Mouse (Mus musculus) midbrain, embryonic 11.5 days (tissue): Measurements from ENCODE around the gene Bfsp1. TPM values are rescaled to one million over a fixed set of nuclear protein-coding genes. Genes with fewer than 3 reads are reported as not detected.
A peak's percentile ranks its signal among the peaks of the same experiment; 100 is the strongest.

Experiments used
- ATAC-seq: fragments of 200-750 bp; cut with Nextera tagmentation; 2 replicates; pipeline ENCODE4 v1.8.0; 2017; ENCODE audit warnings: moderate TSS enrichment, moderate library complexity; ENCODE audit not compliant: low FRiP score
- DNase-seq: peaks from one replicate; pipeline ENCODE4 v3.0.0; 2015; ENCODE audit warnings: low spot score; ENCODE audit errors: missing footprints
- H3K27ac ChIP-seq: fragments of 300-500 bp; sonication (generic); 2 replicates; pipeline ENCODE4 v1.5.1; 2014; ENCODE audit warnings: low read depth, low read length
- H3K27me3 ChIP-seq: fragments of 300-500 bp; sonication (generic); 2 replicates; pipeline ENCODE4 v1.6.1; 2014; ENCODE audit warnings: mild to moderate bottlenecking, low read length, moderate library complexity, mixed read lengths; ENCODE audit not compliant: control insufficient read depth, insufficient read depth
- H3K36me3 ChIP-seq: fragments of 300-500 bp; sonication (generic); 2 replicates; pipeline ENCODE4 v1.6.1; 2014; ENCODE audit warnings: mild to moderate bottlenecking, low read length, moderate library complexity, mixed read lengths; ENCODE audit not compliant: control insufficient read depth, insufficient read depth
- H3K4me1 ChIP-seq: fragments of 300-500 bp; sonication (generic); 2 replicates; pipeline ENCODE4 v1.6.1; 2014; ENCODE audit warnings: low read length; ENCODE audit not compliant: control insufficient read depth, insufficient read depth
- H3K4me2 ChIP-seq: fragments of 300-500 bp; sonication (generic); 2 replicates; pipeline ENCODE4 v1.6.1; 2014; ENCODE audit warnings: mild to moderate bottlenecking, moderate library complexity
- H3K4me3 ChIP-seq: fragments of 300-500 bp; sonication (generic); 2 replicates; pipeline ENCODE4 v1.5.1; 2014; ENCODE audit warnings: low read depth, low read length
- H3K9ac ChIP-seq: fragments of 300-500 bp; sonication (generic); 2 replicates; pipeline ENCODE4 v1.6.1; 2014; ENCODE audit warnings: low read length
- H3K9me3 ChIP-seq: fragments of 300-500 bp; sonication (generic); 2 replicates; pipeline ENCODE4 v1.6.1; 2016; ENCODE audit warnings: low read length; ENCODE audit not compliant: control insufficient read depth
- WGBS: fragments of 180-500 bp; shearing (Covaris S2); extraction: QIAGEN DNeasy Blood & Tissue Kit; methylation state at CpG from one replicate; pipeline ENCODE4 v1.1.7; 2014; 5-methylcytosine and 5-hydroxymethylcytosine counted together
- polyA plus RNA-seq: library from polyadenylated mRNA; unstranded; fragments of >200 nt; fragmentation: Nextera tagmentation; extraction: Ambion mirVana; gene quantifications from 2 replicates; pipeline ENCODE4 v1.2.1, GENCODE M21; 2014

Bfsp1 gene
- polyA plus RNA-seq, 1 experiment from 2014 or later, result 2.7 TPM

DNA sequence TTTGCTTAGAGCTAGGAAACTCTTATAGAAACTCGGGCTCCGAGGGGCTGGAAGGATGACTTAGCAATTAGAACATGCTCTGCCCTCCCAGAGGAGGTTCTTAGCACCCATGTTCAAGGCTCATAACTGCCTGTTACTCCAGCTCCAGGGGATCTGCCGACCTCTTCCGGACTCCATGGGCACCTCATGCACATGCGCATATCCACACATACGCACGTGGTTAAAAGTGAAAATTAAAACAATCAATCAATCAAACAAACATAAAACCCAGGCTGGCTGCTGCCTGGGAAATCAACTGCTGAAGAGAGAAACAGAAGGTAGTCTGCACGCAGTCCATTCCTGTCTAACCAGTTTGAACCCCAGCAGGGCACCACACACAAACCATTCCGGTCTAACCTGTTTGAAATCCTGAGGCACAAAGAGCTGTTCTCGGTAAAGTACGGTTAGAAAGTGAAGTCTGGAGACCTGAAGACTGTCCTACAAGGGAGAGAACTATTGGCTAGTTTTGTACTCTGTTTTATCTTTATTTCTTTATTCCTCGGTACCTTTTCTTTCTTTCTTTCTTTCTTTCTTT is 27.0 kb upstream of the Bfsp1 start:
- peak; percentile 62 for DNase-seq
- H3K27ac ChIP-seq, result no peak overlapping the region
- H3K27me3 ChIP-seq, result no peaks in the 10 kb centered on the region

DNA sequence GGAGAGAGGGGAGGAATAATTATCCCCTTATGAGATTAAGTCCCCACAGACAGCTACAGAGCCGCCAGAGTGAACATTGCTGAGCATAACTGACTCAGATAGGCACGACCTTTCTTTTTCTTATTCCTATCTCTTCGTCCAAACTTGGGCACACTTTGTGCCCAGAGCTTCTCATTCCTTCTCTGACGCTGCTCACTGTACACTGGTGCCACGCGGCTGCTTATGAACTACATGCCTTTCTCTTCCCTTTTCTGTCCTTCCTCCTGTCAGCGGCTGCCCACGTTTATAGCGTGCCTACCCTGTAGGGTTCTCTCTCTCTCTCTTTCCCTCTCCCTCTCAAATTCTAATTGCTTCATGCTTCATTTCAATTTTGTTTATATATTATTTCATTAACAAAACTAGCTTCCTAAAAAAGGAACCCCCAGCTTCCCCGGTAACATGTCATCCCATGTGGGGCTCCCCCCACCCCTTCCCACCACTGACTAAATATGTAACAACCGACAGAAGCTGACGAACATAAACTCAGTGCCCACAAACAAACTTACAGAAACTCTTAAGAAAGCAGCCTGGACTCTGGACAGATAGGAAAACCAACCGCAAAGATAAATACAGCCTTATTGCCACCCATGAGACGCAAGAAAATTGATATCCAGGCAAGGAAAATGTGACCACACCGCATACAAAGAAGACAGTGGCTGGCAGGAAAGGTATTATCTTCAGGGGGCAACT is 26.3 kb upstream of the Bfsp1 start:
- 85% methylated on average over 15 of the region's 15 CpGs for WGBS
- Histone ChIP-seq H3K4me1 (no peaks in the 10 kb centered on the region), H3K4me2 (no peak overlapping the region), H3K9ac (no peak overlapping the region), H3K27ac (no peak overlapping the region), H3K27me3 (no peaks in the 10 kb centered on the region), H3K36me3 (no peaks in the 10 kb centered on the region), H3K4me3 (no peak overlapping the region), H3K9me3 (no peaks in the 10 kb centered on the region)
- ATAC-seq (no peak), DNase-seq (peak; percentile 41)

More for the DNA sequence above, 27.0 kb upstream of the Bfsp1 start:
- Histone ChIP-seq H3K9me3 (no peaks in the 10 kb centered on the region), H3K4me3 (no peak overlapping the region), H3K9ac (no peak overlapping the region), H3K4me2 (no peak overlapping the region), H3K36me3 (no peaks in the 10 kb centered on the region), H3K4me1 (no peaks in the 10 kb centered on the region)
- ATAC-seq, result no peak
- WGBS, result 67% methylated on average over 12 of the region's 12 CpGs

DNA sequence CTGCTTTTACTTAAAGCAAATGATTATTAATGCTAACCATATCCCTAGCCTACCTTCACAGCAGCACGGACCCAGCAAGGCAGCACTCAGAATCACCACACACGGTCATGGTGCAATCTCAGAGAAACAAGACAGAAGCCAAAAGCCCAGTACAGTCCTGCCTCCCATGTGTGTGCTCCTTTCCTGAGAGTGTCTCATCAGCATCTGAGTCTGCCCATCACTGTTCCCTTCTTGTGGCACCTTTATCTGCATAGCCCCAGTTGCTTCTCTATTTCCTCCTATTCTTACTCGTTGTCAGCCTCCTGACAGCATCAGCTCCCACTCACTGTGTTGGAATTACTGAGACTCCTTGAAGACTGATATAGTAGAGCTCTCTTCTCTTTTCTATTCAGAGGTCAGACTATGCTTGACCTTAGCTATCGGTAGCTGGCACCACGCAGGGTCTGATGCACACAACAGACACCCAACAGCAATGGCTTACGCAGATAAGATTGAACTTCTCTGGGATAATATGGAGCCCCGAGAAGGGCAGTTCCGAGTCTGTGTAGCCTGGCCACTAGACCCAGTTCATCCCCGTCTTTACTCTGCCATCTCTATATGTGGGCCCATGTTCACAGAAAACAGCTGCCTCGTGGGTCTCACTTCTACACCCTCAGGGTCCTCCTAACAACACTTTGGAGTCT is 19.8 kb upstream of the Bfsp1 start:
- no peak overlapping the region for H3K4me2 ChIP-seq
- no peaks in the 10 kb centered on the region for H3K4me1 ChIP-seq
- no peaks in the 10 kb centered on the region for H3K36me3 ChIP-seq
- H3K27me3 ChIP-seq, result no peaks in the 10 kb centered on the region
- no peak for ATAC-seq
- H3K9me3 ChIP-seq, result no peaks in the 10 kb centered on the region
- H3K27ac ChIP-seq, result no peak overlapping the region
- DNase-seq, result peak; percentile 17
- 88% methylated on average over 10 of the region's 10 CpGs for WGBS
- H3K4me3 ChIP-seq, result no peak overlapping the region
- H3K9ac ChIP-seq, result no peak overlapping the region

DNA sequence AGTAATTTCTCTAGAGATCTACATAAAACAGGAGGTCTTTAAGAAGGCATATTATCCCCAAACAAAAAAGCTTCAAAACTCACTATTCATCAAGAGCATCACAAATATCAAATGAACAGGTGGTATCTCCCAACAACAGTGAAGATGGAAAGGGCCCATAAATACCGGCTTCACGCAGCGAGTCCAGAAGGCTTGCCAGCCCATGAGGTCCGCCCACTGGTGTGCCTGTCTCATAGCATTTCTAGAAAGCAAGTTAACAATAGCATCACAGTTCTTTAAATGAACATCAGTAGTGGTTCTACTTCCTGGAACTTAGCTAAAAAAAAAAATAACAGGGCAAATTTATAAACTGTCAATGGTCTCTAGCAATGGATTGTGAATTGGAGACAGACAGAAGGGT is 19.0 kb upstream of the Bfsp1 start:
- Histone ChIP-seq H3K9ac (no peak overlapping the region), H3K27ac (no peak overlapping the region), H3K4me2 (no peak overlapping the region), H3K9me3 (no peaks in the 10 kb centered on the region), H3K27me3 (no peaks in the 10 kb centered on the region), H3K4me1 (no peaks in the 10 kb centered on the region), H3K4me3 (no peak overlapping the region), H3K36me3 (no peaks in the 10 kb centered on the region)
- ATAC-seq (no peak), DNase-seq (no peak)
- 92% methylated on average over 4 of the region's 4 CpGs for WGBS

DNA sequence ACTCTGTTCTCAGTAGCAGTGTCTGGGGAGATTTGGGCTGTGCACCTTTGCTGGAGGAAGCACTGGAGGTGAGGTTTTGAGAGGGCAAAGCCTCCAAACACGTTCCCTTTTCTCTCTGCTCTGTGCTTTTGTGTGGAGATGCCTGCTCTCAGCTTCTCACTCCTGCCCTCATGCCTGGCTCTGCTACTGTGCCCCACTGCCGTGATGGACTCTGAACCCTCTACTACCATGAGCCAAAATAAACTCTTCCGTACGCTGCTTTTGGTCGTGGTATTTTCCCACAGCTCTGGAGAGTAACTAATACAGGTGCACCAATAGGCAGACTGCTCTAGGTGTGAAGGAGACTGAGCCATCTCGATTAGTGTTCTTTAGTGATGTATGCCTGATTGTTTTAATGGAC is 16.3 kb upstream of the Bfsp1 start:
- H3K9me3 ChIP-seq, result no peaks in the 10 kb centered on the region
- H3K4me1 ChIP-seq, result no peaks in the 10 kb centered on the region
- no peak overlapping the region for H3K9ac ChIP-seq
- H3K36me3 ChIP-seq, result no peaks in the 10 kb centered on the region
- H3K4me3 ChIP-seq, result no peak overlapping the region
- H3K4me2 ChIP-seq, result no peak overlapping the region
- WGBS, result 86% methylated on average over 6 of the region's 6 CpGs
- no peak overlapping the region for H3K27ac ChIP-seq
- no peaks in the 10 kb centered on the region for H3K27me3 ChIP-seq
- no peak for ATAC-seq
- DNase-seq, result no peak

DNA sequence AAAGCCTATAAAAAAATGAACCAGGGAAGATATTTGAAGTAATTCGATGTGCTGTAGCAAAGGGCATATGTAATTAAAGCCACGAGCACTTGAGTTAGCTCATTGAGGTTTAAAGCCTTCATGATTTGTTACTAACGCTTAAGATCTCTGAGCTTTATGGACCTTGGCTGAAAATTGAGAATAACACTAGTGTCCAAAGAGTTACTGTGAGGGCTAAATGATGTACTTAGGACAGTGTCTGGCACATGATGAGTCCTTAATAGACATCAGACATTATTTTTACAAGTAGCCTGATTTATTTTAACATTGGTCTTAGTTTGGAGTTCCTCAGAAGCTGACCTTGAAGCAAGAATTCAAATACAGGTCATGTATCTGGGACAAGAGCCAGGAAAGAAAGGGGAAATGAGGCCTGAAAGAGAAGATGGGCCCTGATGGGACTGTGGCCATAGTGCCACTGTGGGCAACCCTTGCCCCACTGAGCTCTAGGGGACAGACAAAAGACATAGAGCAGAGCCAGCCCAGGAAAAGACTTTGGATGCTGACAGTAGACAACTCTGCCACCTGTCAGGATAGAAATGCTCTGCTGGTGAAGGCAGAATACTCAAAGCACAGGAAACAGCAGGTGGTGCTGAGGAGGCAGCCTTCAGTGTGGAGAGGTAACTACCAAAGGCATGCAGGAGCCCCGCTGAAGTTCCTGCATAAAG is 14.1 kb upstream of the Bfsp1 start:
- no peak overlapping the region for H3K9ac ChIP-seq
- ATAC-seq (no peak), DNase-seq (no peak)
- no peak overlapping the region for H3K4me2 ChIP-seq
- H3K4me1 ChIP-seq, result no peaks in the 10 kb centered on the region
- H3K36me3 ChIP-seq, result no peaks in the 10 kb centered on the region
- H3K27me3 ChIP-seq, result no peaks in the 10 kb centered on the region
- 73% methylated on average over 4 of the region's 4 CpGs for WGBS
- no peaks in the 10 kb centered on the region for H3K9me3 ChIP-seq
- H3K4me3 ChIP-seq, result no peak overlapping the region
- no peak overlapping the region for H3K27ac ChIP-seq

DNA sequence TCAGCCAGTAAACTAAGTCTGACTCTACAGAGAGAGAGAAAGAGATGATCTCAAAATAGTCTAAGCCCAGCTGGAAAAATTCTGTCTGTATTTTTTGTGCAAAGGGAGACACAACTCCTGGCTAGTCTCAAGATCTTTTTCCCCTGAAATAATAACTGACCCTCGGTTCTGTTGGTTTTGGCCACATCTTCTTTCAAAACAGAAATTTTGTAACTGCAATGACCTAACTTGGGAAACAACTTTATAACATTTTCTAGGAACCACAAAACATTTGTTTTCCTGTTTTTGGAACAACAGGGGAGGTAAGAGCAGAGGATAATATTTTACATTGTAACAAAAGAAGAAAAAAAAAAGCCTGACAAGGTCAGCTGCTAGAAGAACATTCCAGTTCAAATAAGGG is 13.1 kb upstream of the Bfsp1 start:
- DNase-seq, result no peak
- no peak overlapping the region for H3K27ac ChIP-seq
- 77% methylated on average over 1 of the region's 1 CpGs for WGBS

DNA sequence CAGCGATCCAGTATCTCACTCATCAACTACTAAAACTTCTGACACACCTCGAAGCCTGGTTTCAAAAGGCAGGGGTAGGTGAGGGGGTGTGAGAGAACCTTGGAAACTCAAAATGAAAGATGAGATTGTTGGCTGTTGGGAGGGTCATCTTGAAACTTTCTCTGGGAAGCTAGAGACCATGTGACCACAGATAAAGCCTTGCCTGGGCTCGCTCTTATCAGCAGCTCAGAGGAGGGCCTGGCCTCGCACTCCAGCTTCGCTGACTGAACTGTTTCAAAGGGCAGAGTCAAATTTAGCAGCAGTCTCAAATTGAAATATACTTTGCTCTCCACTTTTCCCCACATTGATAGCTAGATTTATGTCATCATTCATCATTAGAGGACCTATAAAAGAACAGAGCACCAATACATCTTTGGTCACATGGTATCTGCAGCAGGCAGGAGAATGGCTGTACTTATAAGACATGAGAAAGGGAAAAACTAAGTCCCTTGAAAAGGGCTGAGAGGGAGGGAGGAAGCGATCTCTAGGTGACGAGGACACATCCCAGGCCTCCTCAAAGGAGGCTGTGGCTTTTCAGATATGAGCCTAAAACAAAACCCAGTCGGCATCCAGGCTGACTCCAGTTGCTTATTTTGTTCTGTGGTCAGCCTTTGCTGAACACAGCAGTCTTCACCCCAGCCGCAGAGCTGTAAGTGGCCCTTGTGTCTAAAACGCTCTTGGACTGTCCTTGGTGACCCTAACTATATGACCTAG is 8.1 kb upstream of the Bfsp1 start:
- peaks cover 2% of the 10 kb centered on the region; the same call in 1 of the 2 replicates for H3K27me3 ChIP-seq
- no peak for DNase-seq
- no peak overlapping the region for H3K27ac ChIP-seq
- no peaks in the 10 kb centered on the region for H3K36me3 ChIP-seq
- no peaks in the 10 kb centered on the region for H3K4me1 ChIP-seq
- no peak overlapping the region for H3K9ac ChIP-seq
- H3K4me2 ChIP-seq, result no peak overlapping the region
- no peaks in the 10 kb centered on the region for H3K9me3 ChIP-seq
- no peak overlapping the region for H3K4me3 ChIP-seq
- no peak for ATAC-seq
- WGBS, result 74% methylated on average over 10 of the region's 10 CpGs

More for the DNA sequence above, 13.1 kb upstream of the Bfsp1 start:
- H3K4me2 ChIP-seq, result no peak overlapping the region
- H3K9me3 ChIP-seq, result no peaks in the 10 kb centered on the region
- H3K4me1 ChIP-seq, result no peaks in the 10 kb centered on the region
- H3K4me3 ChIP-seq, result no peak overlapping the region
- H3K9ac ChIP-seq, result no peak overlapping the region
- H3K27me3 ChIP-seq, result no peaks in the 10 kb centered on the region
- no peaks in the 10 kb centered on the region for H3K36me3 ChIP-seq
- no peak for ATAC-seq
